Comparison of ENCODE assay signal across 26 mouse cellular contexts in genomic region chr14:56310238-56310637, GRCm38 (mm10). TPM values are rescaled to one million over a fixed set of nuclear protein-coding genes. Genes with fewer than 3 reads are reported as not detected.
DNase-seq lines count a peak whose midpoint lies in the region; TF ChIP-seq lines count a peak whose summit lies in the region.
"Had no signal": no experiment of that assay in that cellular context is flagged by ENCODE, and none has a peak within 500 bp of the region (broad histone marks: within the 10 kb centered on the region; RNA-seq: fewer than 3 reads in every experiment).

No protein-coding gene starts in this region.

- no peak for TF ChIP-seq EP300 in CH12.LX (IDR thresholded peaks at IDR 0.05; ENCODE audit: low read length)

- in situ Hi-C loops in CH12.LX (cut with MboI; ENCODE audit: low pct_ligation_motif_present, low pct_unique_long_range_greater_than_20kb, low sequenced_read_pairs) = loop anchor here (25.0 kb wide), 1 partner anchor 98 kb away; the partner anchor contains the start of gene Gzmf

- H3K36me3 ChIP-seq in CH12.LX (replicated peaks in 1 of 2; ENCODE audit: control insufficient read depth in 1 of 2, insufficient read depth in 1 of 2, low read length in 1 of 2) = no peaks in the 10 kb centered on the region
- H3K36me3 ChIP-seq: embryonic facial prominence, embryonic 10.5 days; embryonic facial prominence, embryonic 12.5 days; forebrain, embryonic 15.5 days had no signal

- no peak overlapping the region for H3K9ac ChIP-seq in CH12.LX (ENCODE audit: insufficient read depth, low read depth)
- H3K9ac ChIP-seq: embryonic facial prominence, embryonic 12.5 days; forebrain, embryonic 13.5 days; forebrain, embryonic 15.5 days; forebrain, postnatal 0 days had no signal

- no peak overlapping the region for H3K4me3 ChIP-seq in CH12.LX (replicated peaks in 1 of 3; ENCODE audit: low read depth in 2 of 3, low read length in 2 of 3, poor library complexity in 1 of 3)
- H3K4me3 ChIP-seq: embryonic facial prominence, embryonic 10.5 days; embryonic facial prominence, embryonic 12.5 days; forebrain, embryonic 13.5 days; forebrain, embryonic 15.5 days had no signal

- no peak for TF ChIP-seq POLR2A in CH12.LX (IDR thresholded peaks at IDR 0.05; ENCODE audit: low read depth, low read length)

- no peaks in the 10 kb centered on the region for H3K9me3 ChIP-seq in CH12.LX (replicated peaks; ENCODE audit: low read length)
- H3K9me3 ChIP-seq: embryonic facial prominence, embryonic 10.5 days; embryonic facial prominence, embryonic 12.5 days; forebrain, embryonic 13.5 days; forebrain, embryonic 15.5 days had no signal

- DNase-seq in gastrocnemius, adult 18-20 months (ENCODE audit: low spot score) = peak; percentile 19
- no peak for DNase-seq in gastrocnemius, adult 8-10 months (ENCODE audit: low spot score in 2 of 2)
- peak; percentile 31 for DNase-seq in 416B (ENCODE audit: low read depth)
- DNase-seq in CH12.LX (ENCODE audit: extremely low read depth) = peak; percentile 18
- DNase-seq in skeletal muscle tissue, adult 2 months (ENCODE audit: low read depth, low spot score) = peak; percentile 26
- no peak for DNase-seq in urinary bladder, postnatal 25 days (ENCODE audit: low spot score)
- no peak for DNase-seq in lung, postnatal 36 days
- DNase-seq: adrenal gland, adult 8-10 months; adrenal gland, postnatal 14 days; adrenal gland, postnatal 36 days; B cell, adult 2 months; cerebellum, adult 11-12 months; cerebellum, adult 2 months; cerebellum, adult 9-10 months; cerebellum, postnatal 10 days; cerebellum, postnatal 25 days; forebrain, postnatal 0 days had no signal

- peak overlapping the region; percentile 48; the same call in 1 of the 2 replicates for H3K4me2 ChIP-seq in CH12.LX (ENCODE audit: insufficient read depth, low read depth, poor library complexity, severe bottlenecking)
- H3K4me2 ChIP-seq: embryonic facial prominence, embryonic 12.5 days; forebrain, embryonic 13.5 days; forebrain, embryonic 15.5 days had no signal

- no peak overlapping the region for H3K27ac ChIP-seq in CH12.LX (ENCODE audit: insufficient read depth, low read depth)
- H3K27ac ChIP-seq: embryonic facial prominence, embryonic 10.5 days; embryonic facial prominence, embryonic 12.5 days; forebrain, embryonic 13.5 days; forebrain, embryonic 15.5 days had no signal

- H3K27me3 ChIP-seq in CH12.LX (replicated peaks) = peaks cover 2% of the 10 kb centered on the region
- H3K27me3 ChIP-seq: embryonic facial prominence, embryonic 12.5 days; forebrain, embryonic 13.5 days; forebrain, embryonic 15.5 days had no signal

- dilution Hi-C loops in CH12.LX (cut with MboI; ENCODE audit: extremely low pct_ligation_motif_present, extremely low pct_unique_long_range_greater_than_20kb, low sequenced_read_pairs) = no loop called here

- no peaks in the 10 kb centered on the region for H3K79me2 ChIP-seq in CH12.LX (replicated peaks; ENCODE audit: control insufficient read depth, extremely low read depth, insufficient read depth, poor library complexity, severe bottlenecking)

- H3K4me1 ChIP-seq in CH12.LX (ENCODE audit: control insufficient read depth in 1 of 2, insufficient read depth in 2 of 2) = peaks cover 2 to 15% of the 10 kb centered on the region in 2 experiments; a peak in 3 of 4 replicates
- H3K4me1 ChIP-seq: embryonic facial prominence, embryonic 10.5 days; embryonic facial prominence, embryonic 12.5 days; forebrain, embryonic 13.5 days; forebrain, embryonic 15.5 days had no signal

- no peak for TF ChIP-seq CTCF in CH12.LX (conservative IDR thresholded peaks at IDR 0.05 in 1 of 2, IDR thresholded peaks at IDR 0.05 in 1 of 2; ENCODE audit: low read depth in 2 of 2, low read length in 2 of 2)

- no peak for TF ChIP-seq RAD21 in CH12.LX (IDR thresholded peaks at IDR 0.05; ENCODE audit: low read depth, low read length)

TF ChIP-seq in CH12.LX, 34 proteins besides CTCF, POLR2A, EP300 and RAD21:
- TF ChIP-seq ELF1 (IDR thresholded peaks at IDR 0.05; ENCODE audit: low read depth, low read length) (no peak), MEF2A (IDR thresholded peaks at IDR 0.05; ENCODE audit: borderline replicate concordance, low read depth, low read length) (peak; percentile 27; the same call in 1 of the 2 replicates), SIN3A (IDR thresholded peaks at IDR 0.05; ENCODE audit: low read length) (no peak), MAX (IDR thresholded peaks at IDR 0.05; ENCODE audit: low read length) (no peak), IRF4 (IDR thresholded peaks at IDR 0.05; ENCODE audit: low read depth, low read length) (peak; percentile 76), TCF12 (IDR thresholded peaks at IDR 0.05; ENCODE audit: low read depth, low read length) (no peak), CHD1 (IDR thresholded peaks at IDR 0.05; ENCODE audit: low read depth, low read length) (no peak), KAT2A (IDR thresholded peaks at IDR 0.05; ENCODE audit: insufficient replicate concordance, low read length) (no peak), CHD2 (IDR thresholded peaks at IDR 0.05; ENCODE audit: low read length) (no peak), ETS1 (conservative IDR thresholded peaks at IDR 0.05; ENCODE audit: low read depth, low read length) (no peak)

RNA-seq across cellular contexts. Expression of gene Gzmb, which starts 48.2 kb away (rescaled TPM):
- total RNA-seq in gastrocnemius, adult 18-20 months (2021) = not detected
- not detected for total RNA-seq in gastrocnemius, adult 8-10 months (2022)
- total RNA-seq in CH12.LX (2012; rRNA removed) (not detected in 2 replicates), CH12.LX (2014; rRNA removed) (not detected in 2 replicates)
- not detected in 2 replicates for polyA plus RNA-seq in CH12.LX (2012; ENCODE audit: insufficient read length, low read depth)
- total RNA-seq: ES-E14; forebrain, postnatal 0 days had no signal
- polyA plus RNA-seq: cerebellum, adult 2 months; cortical plate, adult 2 months; embryonic facial prominence, embryonic 10.5 days; forebrain, embryonic 11.5 days; forebrain, embryonic 13.5 days; forebrain, embryonic 15.5 days; forebrain, postnatal 0 days had no signal

RNA-seq across cellular contexts. Expression of gene Atp12a, which starts 54.6 kb away (rescaled TPM):
- total RNA-seq in gastrocnemius, adult 18-20 months (2021) = not detected
- total RNA-seq in gastrocnemius, adult 8-10 months (2022) = not detected
- not detected in 2 replicates for total RNA-seq in CH12.LX (2012; rRNA removed)
- not detected in 2 replicates for total RNA-seq in CH12.LX (2014; rRNA removed)
- polyA plus RNA-seq in CH12.LX (2012; ENCODE audit: insufficient read length, low read depth) = not detected in 2 replicates
- total RNA-seq: adrenal gland, postnatal 36 days; MEL had no signal
- polyA plus RNA-seq: CD4-positive, CD25-positive, alpha-beta regulatory T cell, adult 4 months; cerebellum, adult 2 months; embryonic facial prominence, embryonic 10.5 days had no signal

Comparison
In these comparisons a context has a peak if more than half of its experiments do, and no peak if none do; other contexts are left out.
1. DNase-seq: peak in gastrocnemius, adult 18-20 months (single experiment), 416B (single experiment), CH12.LX (single experiment) and skeletal muscle tissue, adult 2 months (single experiment); none in gastrocnemius, adult 8-10 months (0 of 2), urinary bladder, postnatal 25 days (single experiment) and lung, postnatal 36 days (single experiment).